Mouse (Mus musculus) neural tube, embryonic 11.5 days (tissue): Measurements from ENCODE around the gene Pate2. TPM values are rescaled to one million over a fixed set of nuclear protein-coding genes. Genes with fewer than 3 reads are reported as not detected.

Experiments
- ATAC-seq: fragments of 200-750 bp; cut with Nextera tagmentation; 2 replicates; pipeline ENCODE4 v1.8.0; 2017; ENCODE audit warnings: moderate number of reproducible peaks, mild to moderate bottlenecking, moderate TSS enrichment, moderate library complexity; ENCODE audit not compliant: insufficient read depth, low FRiP score, low TSS enrichment
- DNase-seq: peaks from one replicate; pipeline ENCODE4 v3.0.0-alpha.2; 2015; ENCODE audit warnings: low spot score
- H3K27ac ChIP-seq: fragments of 300-500 bp; sonication (generic); 2 replicates; pipeline ENCODE4 v1.5.1; 2014; ENCODE audit warnings: low read depth, mild to moderate bottlenecking, low read length
- H3K27me3 ChIP-seq: fragments of 300-500 bp; sonication (generic); 2 replicates; pipeline ENCODE4 v1.6.1; 2014; ENCODE audit warnings: mild to moderate bottlenecking, low read length, mixed read lengths; ENCODE audit not compliant: control insufficient read depth, insufficient read depth
- H3K36me3 ChIP-seq: fragments of 300-500 bp; sonication (generic); 2 replicates; pipeline ENCODE4 v1.6.1; 2014; ENCODE audit warnings: mild to moderate bottlenecking, low read length, moderate library complexity, mixed read lengths; ENCODE audit not compliant: control insufficient read depth, insufficient read depth
- H3K4me1 ChIP-seq: fragments of 300-500 bp; sonication (generic); 2 replicates; pipeline ENCODE4 v1.6.1; 2014; ENCODE audit warnings: low read length, mixed read lengths; ENCODE audit not compliant: control insufficient read depth, insufficient read depth
- H3K4me2 ChIP-seq: fragments of 300-500 bp; sonication (generic); 2 replicates; pipeline ENCODE4 v1.6.1; 2014; ENCODE audit warnings: low read depth, mild to moderate bottlenecking, moderate library complexity
- H3K4me3 ChIP-seq: fragments of 300-500 bp; sonication (generic); 2 replicates; pipeline ENCODE4 v1.5.1; 2014; ENCODE audit warnings: low read depth, low read length
- H3K9ac ChIP-seq: fragments of 300-500 bp; sonication (generic); 2 replicates; pipeline ENCODE4 v1.6.1; 2014; ENCODE audit warnings: mild to moderate bottlenecking, low read length
- H3K9me3 ChIP-seq: fragments of 300-500 bp; sonication (generic); 2 replicates; pipeline ENCODE4 v1.6.1; 2016; ENCODE audit warnings: low read length; ENCODE audit not compliant: control insufficient read depth
- WGBS: fragments of 180-500 bp; shearing (Covaris S2); extraction: QIAGEN DNeasy Blood & Tissue Kit; methylation state at CpG from one replicate; pipeline ENCODE4 v1.1.7; 2014; 5-methylcytosine and 5-hydroxymethylcytosine counted together
- polyA plus RNA-seq: library from polyadenylated mRNA; unstranded; fragments of >200 nt; fragmentation: Nextera tagmentation; extraction: Ambion mirVana; gene quantifications from 2 replicates; pipeline ENCODE4 v1.2.1, GENCODE M21; 2014

Gene Pate2
- 0.53 and 0.66 TPM in 2 replicates for polyA plus RNA-seq

DNA sequence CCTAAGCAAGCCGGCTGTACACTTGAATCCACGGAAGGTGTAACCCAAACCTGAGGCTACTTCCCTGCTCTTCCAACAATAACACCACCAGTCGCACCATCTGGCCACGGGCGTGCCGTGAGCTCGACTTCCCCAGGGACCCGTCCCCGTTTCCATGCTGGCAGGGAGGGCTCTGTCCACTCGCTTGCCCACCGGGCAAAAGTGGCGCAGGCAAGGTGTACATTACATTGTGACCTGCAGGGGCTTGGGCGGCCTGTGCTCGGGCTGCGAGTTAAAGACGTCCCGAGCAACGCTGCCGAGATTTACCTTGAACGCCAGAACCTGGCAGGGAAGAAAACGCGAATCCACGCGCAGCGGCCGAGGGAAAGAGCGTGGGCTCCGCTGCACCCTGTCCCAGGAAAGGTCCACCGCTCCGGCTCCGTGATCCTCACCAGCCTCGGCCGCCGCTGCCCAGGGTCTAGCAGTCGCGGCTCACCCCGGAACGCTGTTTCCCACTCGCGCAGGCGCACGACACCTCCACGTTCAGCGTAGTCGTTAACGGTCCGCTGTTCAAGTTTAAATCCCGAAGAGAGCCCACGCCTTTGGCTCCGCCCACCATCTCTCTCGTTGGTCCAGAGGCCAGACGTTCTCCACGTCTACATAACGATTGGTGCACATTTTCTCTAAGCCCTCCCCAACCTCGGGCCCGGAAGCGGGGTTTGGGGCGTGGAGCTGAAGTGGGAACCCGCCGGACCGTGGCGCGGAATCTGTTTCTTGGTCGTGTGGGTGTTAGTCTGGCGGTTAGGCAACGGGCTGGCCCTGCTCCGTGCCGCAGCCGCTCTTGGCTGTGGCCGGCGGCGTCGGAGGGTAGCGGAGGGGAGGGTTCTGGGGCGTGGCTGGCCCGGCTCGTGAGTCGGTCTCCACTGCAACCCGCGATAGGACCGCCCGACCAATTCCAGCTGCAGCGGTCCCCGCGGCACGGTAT is at the start of gene Pate2, which contains the start of gene Hyls1:
Pate2 (plus strand) TSS at position 714 of the 964 bp plus-strand sequence.
Hyls1 (minus strand) TSS at position 828 of the 964 bp plus-strand sequence.
- no peaks in the 10 kb centered on the region for H3K4me1 ChIP-seq
- peak; percentile 95 for DNase-seq
- peaks cover 4% of the 10 kb centered on the region; the same call in 1 of the 2 replicates for H3K36me3 ChIP-seq
- H3K4me3 ChIP-seq = peak within 1 kb of the TSS; percentile 60
- 0 out of 2 replicates have a peak, but pooled peaks cover 4% of the 10 kb centered on the region for H3K27me3 ChIP-seq
- H3K27ac ChIP-seq = peak within 1 kb of the TSS; percentile 80
- H3K9me3 ChIP-seq = no peaks in the 10 kb centered on the region
- peak; percentile 98 for ATAC-seq
- under 1% methylated on average over 86 of the region's 86 CpGs for WGBS
- peak within 1 kb of the TSS; percentile 70 for H3K4me2 ChIP-seq
- H3K9ac ChIP-seq = peak within 1 kb of the TSS; percentile 64

- Histone ChIP-seq H3K27me3 (no peaks in the 10 kb centered on the region), H3K4me2 (no peak overlapping the region), H3K9ac (no peak overlapping the region), H3K27ac (no peak overlapping the region), H3K4me3 (no peak overlapping the region), H3K36me3 (no peaks in the 10 kb centered on the region), H3K9me3 (no peaks in the 10 kb centered on the region), H3K4me1 (peaks cover 8% of the 10 kb centered on the region; the same call in 1 of the 2 replicates)
- WGBS = 73% methylated on average over 6 of the region's 6 CpGs
- ATAC-seq = no peak
- no peak for DNase-seq
Measured at GRCm38 (mm10) chr9:35520631-35521348, 49.3 kb upstream of the Pate2 start.

- Histone ChIP-seq H3K4me2 (no peak overlapping the region), H3K36me3 (no peaks in the 10 kb centered on the region), H3K27me3 (no peaks in the 10 kb centered on the region), H3K4me1 (peaks cover 8% of the 10 kb centered on the region; the same call in 1 of the 2 replicates), H3K9ac (no peak overlapping the region), H3K27ac (no peak overlapping the region), H3K9me3 (no peaks in the 10 kb centered on the region), H3K4me3 (no peak overlapping the region)
- WGBS = 69% methylated on average over 2 of the region's 2 CpGs
- ATAC-seq (no peak), DNase-seq (no peak)
Measured at GRCm38 (mm10) chr9:35522241-35522640, 47.8 kb upstream of the Pate2 start.

DNA sequence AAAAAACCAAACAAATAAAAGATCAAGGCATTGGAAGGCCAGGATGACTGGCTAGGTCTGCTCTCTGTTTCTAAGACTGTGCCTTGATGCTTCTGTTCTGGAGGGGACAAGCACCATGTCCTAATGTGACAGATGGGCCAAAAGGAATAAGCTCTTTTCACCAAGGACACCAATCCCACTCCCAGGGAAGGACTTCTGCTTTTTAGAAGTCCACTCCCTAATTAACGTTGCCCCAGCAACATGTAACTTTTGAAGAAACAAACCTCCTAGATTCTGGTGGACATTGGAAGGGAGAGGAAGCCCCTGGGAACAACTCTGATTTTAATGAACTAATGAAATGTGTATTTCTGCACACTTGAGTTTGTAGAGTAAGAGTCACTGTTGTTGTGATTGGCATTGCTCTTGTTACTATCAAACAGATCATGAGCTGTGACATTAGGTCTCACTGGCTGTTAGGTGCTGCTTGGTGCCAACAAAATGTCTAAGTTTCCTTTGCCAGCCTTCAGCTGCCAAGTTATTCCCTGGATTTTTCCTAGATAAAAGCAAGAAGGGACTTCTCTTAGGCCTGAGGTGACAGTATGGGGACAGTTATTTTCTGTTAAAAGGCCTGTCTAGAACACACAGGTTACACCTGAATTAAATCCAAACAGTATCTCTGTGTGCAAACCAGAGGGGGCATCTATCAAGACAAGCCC is 47.1 kb upstream of the Pate2 start:
- ATAC-seq (no peak), DNase-seq (no peak)
- H3K4me3 ChIP-seq = no peak overlapping the region
- no peak overlapping the region for H3K27ac ChIP-seq
- H3K9me3 ChIP-seq = no peaks in the 10 kb centered on the region
- no peaks in the 10 kb centered on the region for H3K27me3 ChIP-seq
- no peak overlapping the region for H3K4me2 ChIP-seq
- no peak overlapping the region for H3K9ac ChIP-seq
- 80% methylated on average over 1 of the region's 1 CpGs for WGBS
- peaks cover 8% of the 10 kb centered on the region; the same call in 1 of the 2 replicates for H3K4me1 ChIP-seq
- H3K36me3 ChIP-seq = no peaks in the 10 kb centered on the region

DNA sequence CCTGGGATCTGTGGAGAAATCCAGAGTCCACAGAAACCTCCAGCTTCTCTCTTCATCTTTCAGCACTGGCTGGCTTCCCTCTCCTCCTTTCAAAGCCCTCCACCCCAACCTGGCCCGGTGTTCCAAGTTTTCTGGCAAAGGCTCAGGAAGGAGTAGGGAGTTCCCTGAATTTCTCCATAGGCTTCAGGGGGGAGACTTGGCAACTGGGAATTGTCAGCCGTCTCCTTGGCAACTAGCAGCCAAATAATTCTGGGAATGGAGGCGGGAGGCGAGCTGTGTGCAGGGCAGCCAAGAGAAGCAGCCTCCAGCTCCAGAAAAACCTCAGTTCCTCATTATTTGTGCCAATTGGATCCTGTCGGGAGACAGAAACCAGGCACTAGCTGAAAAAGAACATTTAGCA is 46.5 kb upstream of the Pate2 start:
- 32% methylated on average over 5 of the region's 5 CpGs for WGBS
- peak; percentile 69; the same call in 1 of the 2 replicates for ATAC-seq
- H3K9ac ChIP-seq = no peak overlapping the region
- H3K27me3 ChIP-seq = no peaks in the 10 kb centered on the region
- peak; percentile 56 for DNase-seq
- no peaks in the 10 kb centered on the region for H3K36me3 ChIP-seq
- no peak overlapping the region for H3K4me3 ChIP-seq
- no peak overlapping the region for H3K4me2 ChIP-seq
- H3K27ac ChIP-seq = no peak overlapping the region
- H3K9me3 ChIP-seq = no peaks in the 10 kb centered on the region
- H3K4me1 ChIP-seq = peaks cover 8% of the 10 kb centered on the region; the same call in 1 of the 2 replicates

GRCm38 (mm10) chr9:35523941-35524411 is 46.1 kb upstream of the Pate2 start:
- Histone ChIP-seq H3K27ac (no peak overlapping the region), H3K4me2 (no peak overlapping the region), H3K9ac (no peak overlapping the region), H3K9me3 (no peaks in the 10 kb centered on the region), H3K4me1 (peaks cover 8% of the 10 kb centered on the region; the same call in 1 of the 2 replicates), H3K36me3 (no peaks in the 10 kb centered on the region), H3K27me3 (no peaks in the 10 kb centered on the region), H3K4me3 (no peak overlapping the region)
- ATAC-seq (peak; percentile 85), DNase-seq (peak; percentile 72)
- 28% methylated on average over 7 of the region's 7 CpGs for WGBS

- no peak overlapping the region for H3K4me2 ChIP-seq
- H3K27ac ChIP-seq = no peak overlapping the region
Measured at GRCm38 (mm10) chr9:35529141-35529540, 40.9 kb upstream of the Pate2 start.

GRCm38 (mm10) chr9:35529796-35530195 is 40.3 kb upstream of the Pate2 start:
- no peak overlapping the region for H3K9ac ChIP-seq
- ATAC-seq = no peak
- WGBS = 43% methylated on average over 1 of the region's 1 CpGs
- no peak overlapping the region for H3K4me2 ChIP-seq
- H3K27ac ChIP-seq = no peak overlapping the region
- no peaks in the 10 kb centered on the region for H3K27me3 ChIP-seq
- H3K4me3 ChIP-seq = no peak overlapping the region
- H3K9me3 ChIP-seq = no peaks in the 10 kb centered on the region
- DNase-seq = peak; percentile 43
- H3K4me1 ChIP-seq = no peaks in the 10 kb centered on the region
- no peaks in the 10 kb centered on the region for H3K36me3 ChIP-seq

More at GRCm38 (mm10) chr9:35529141-35529540, 40.9 kb upstream of the Pate2 start:
- H3K4me3 ChIP-seq = no peak overlapping the region
- 61% methylated on average over 3 of the region's 3 CpGs for WGBS
- H3K27me3 ChIP-seq = no peaks in the 10 kb centered on the region
- ATAC-seq = no peak
- no peaks in the 10 kb centered on the region for H3K36me3 ChIP-seq
- H3K4me1 ChIP-seq = peaks cover under 1% of the 10 kb centered on the region; the same call in 1 of the 2 replicates
- DNase-seq = no peak
- H3K9ac ChIP-seq = no peak overlapping the region
- no peaks in the 10 kb centered on the region for H3K9me3 ChIP-seq
